Mouse (Mus musculus): ENCODE data around the gene B4galt1.

DNA sequence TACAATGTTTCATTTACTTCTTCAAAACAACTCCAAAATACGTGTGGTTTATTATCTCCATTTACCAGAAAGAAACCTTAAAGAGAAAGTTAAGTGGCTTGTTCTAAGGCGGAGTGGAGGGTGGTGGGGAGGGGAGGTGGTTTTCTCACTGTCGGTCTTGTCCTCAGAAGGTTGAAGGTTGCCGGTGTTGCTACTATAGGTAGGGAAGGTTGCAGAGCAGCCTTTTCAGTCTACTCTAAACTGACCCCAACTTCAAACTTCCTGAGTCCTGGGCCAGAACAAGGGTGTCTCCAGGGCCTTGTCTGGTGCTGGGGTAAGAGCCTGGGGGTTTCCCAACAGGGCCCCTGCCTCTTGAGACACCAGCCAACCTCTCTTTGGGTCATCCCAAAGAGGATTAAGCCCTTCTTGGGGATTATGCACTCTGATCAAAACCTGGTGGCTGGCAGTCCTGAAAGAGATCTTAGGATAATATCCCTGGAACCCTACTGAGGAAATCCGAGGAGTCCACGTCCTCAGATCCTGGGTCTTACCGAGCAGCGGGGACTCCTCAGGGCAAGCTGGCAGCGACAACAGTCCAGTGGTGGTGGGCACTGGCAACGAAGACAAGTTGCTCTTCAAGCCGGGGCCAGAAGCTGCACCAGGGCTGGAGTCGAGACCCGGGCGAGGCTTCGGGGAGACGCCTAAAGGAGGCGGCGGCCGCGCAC lies 792 bp downstream of the B4galt1 start:
- TF ChIP-seq POLR2AphosphoS5 (IDR thresholded peaks at IDR 0.05; ENCODE audit: insufficient replicate concordance, low read depth, low read length) (no peak), GATA1 (IDR thresholded peaks at IDR 0.05; ENCODE audit: borderline replicate concordance, low read length) (no peak), CTCF (IDR thresholded peaks at IDR 0.05; ENCODE audit: low read depth, low read length) (no peak), GATA2 (IDR thresholded peaks at IDR 0.05; ENCODE audit: borderline replicate concordance, low read depth, low read length) (no peak)

All from G1E (cell line).